8 mouse cellular contexts compared by ENCODE assay signal in the genomic region with DNA sequence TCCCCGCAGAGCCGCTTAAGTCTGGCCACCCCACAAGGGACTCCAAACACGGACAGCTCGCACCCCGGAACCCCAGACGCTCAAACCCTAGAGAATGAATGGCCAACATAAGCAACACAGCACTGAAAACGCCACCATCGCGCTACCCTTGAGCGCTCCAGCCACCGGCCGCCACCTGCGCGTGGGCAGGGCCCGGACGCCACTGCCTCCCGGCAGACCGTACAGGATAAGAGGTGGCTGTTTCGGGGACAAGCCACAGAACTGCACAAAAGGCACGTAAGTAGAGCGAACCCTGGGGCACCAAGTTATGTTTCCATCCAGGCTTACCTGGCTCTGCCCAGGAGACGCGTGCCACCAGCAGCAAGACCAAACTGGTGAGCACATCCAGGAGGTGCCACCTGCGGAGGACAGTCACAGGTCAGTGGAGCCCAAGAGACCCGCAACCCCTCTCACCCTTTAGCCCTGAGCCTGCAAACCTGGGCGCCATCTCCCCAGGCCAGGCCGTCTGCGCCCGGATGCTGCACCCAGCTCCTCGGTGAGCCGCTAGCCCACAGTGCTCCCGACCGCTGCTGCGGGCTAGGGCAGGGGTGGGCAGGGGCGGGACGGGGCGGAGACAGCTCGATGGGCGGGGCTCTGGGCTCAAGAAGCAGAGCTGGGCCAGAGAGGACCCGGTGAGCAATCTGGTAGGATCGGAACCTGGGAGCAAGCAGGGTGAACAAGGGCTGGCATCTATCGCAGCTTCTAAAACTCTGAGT. TPM values are rescaled to one million over a fixed set of nuclear protein-coding genes. Genes with fewer than 3 reads are reported as not detected.
A peak's percentile ranks its signal among the peaks of the same experiment; 100 is the strongest.
DNase-seq lines count a peak whose midpoint lies in the region; ATAC-seq and TF ChIP-seq lines count a peak whose summit lies in the region.

TSS of gene Col18a1 (minus strand) at position 586 of the 755 bp plus-strand sequence.

- ATAC-seq in lung, embryonic 14.5 days (ENCODE audit: insufficient read depth): peak; percentile 79
- peak; percentile 82 for ATAC-seq in common myeloid progenitor, adult 5-6 weeks (replicated peaks; ENCODE audit: low read depth, poor library complexity, severe bottlenecking)
- peak; percentile 84 for ATAC-seq in heart, embryonic 16.5 days (replicated peaks; ENCODE audit: extremely low read depth, insufficient read depth, low FRiP score)

- peak within 1 kb of the TSS; percentile 52 for H3K4me3 ChIP-seq in lung, embryonic 14.5 days (ENCODE audit: low read depth, low read length)
- peak within 1 kb of the TSS; percentile 65 for H3K4me3 ChIP-seq in heart, embryonic 16.5 days (ENCODE audit: low read length)
- H3K4me3 ChIP-seq in midbrain, embryonic 10.5 days: peak within 1 kb of the TSS; percentile 72

- H3K27ac ChIP-seq in lung, embryonic 14.5 days (ENCODE audit: low read depth): peak within 1 kb of the TSS; percentile 85
- H3K27ac ChIP-seq in heart, embryonic 16.5 days (ENCODE audit: low read length): peak within 1 kb of the TSS; percentile 51
- peak within 1 kb of the TSS; percentile 96 for H3K27ac ChIP-seq in midbrain, embryonic 10.5 days (replicated peaks)

- peak; percentile 71 for DNase-seq in lung, embryonic 14.5 days
- DNase-seq in lung, adult 18-20 months: no peak
- DNase-seq in kidney, postnatal 14 days: peak; percentile 79
- peak; percentile 86 for DNase-seq in midbrain, embryonic 10.5 days (ENCODE audit: low spot score)
- DNase-seq in spleen, adult 12 weeks (ENCODE audit: low spot score): no peak
- no peak for DNase-seq in adipocyte (ENCODE audit: low spot score)

- H3K4me2 ChIP-seq in lung, embryonic 14.5 days: peak within 1 kb of the TSS; percentile 68
- H3K4me2 ChIP-seq in heart, embryonic 16.5 days (ENCODE audit: low read depth, low read length): peak within 1 kb of the TSS; percentile 81

- no peaks in the 10 kb centered on the region for H3K9me3 ChIP-seq in lung, embryonic 14.5 days (ENCODE audit: low read depth, low read length)
- no peaks in the 10 kb centered on the region for H3K9me3 ChIP-seq in heart, embryonic 16.5 days (replicated peaks; ENCODE audit: control insufficient read depth, low read length)
- no peaks in the 10 kb centered on the region for H3K9me3 ChIP-seq in midbrain, embryonic 10.5 days (replicated peaks)

- H3K27me3 ChIP-seq in lung, embryonic 14.5 days (ENCODE audit: insufficient read depth, low read length): peaks cover 27% of the 10 kb centered on the region
- 0 out of 2 replicates have a peak, but pooled peaks cover 2% of the 10 kb centered on the region for H3K27me3 ChIP-seq in heart, embryonic 16.5 days (ENCODE audit: control insufficient read depth, insufficient read depth, low read length)
- H3K27me3 ChIP-seq in midbrain, embryonic 10.5 days (ENCODE audit: low read depth, poor library complexity, severe bottlenecking): peaks cover 20% of the 10 kb centered on the region

- H3K36me3 ChIP-seq in lung, embryonic 14.5 days (ENCODE audit: insufficient read depth): no peaks in the 10 kb centered on the region
- no peaks in the 10 kb centered on the region for H3K36me3 ChIP-seq in heart, embryonic 16.5 days (ENCODE audit: control insufficient read depth, insufficient read depth)
- H3K36me3 ChIP-seq in midbrain, embryonic 10.5 days: no peaks in the 10 kb centered on the region

- no peaks in the 10 kb centered on the region; the same call in 1 of the 2 replicates for H3K4me1 ChIP-seq in lung, embryonic 14.5 days (ENCODE audit: insufficient read depth)
- H3K4me1 ChIP-seq in heart, embryonic 16.5 days (ENCODE audit: control insufficient read depth, insufficient read depth, low read length): peaks cover 4% of the 10 kb centered on the region
- peaks cover 64% of the 10 kb centered on the region for H3K4me1 ChIP-seq in midbrain, embryonic 10.5 days

- peak within 1 kb of the TSS; percentile 60 for H3K9ac ChIP-seq in lung, embryonic 14.5 days
- H3K9ac ChIP-seq in heart, embryonic 16.5 days (ENCODE audit: low read length): peak within 1 kb of the TSS; percentile 75

- TF ChIP-seq CTCF in lung, embryonic 14.5 days (IDR thresholded peaks at IDR 0.05; ENCODE audit: low read depth): no peak

- WGBS in lung, embryonic 14.5 days: under 1% methylated on average over 42 of the region's 42 CpGs
- under 1% methylated on average over 42 of the region's 42 CpGs for WGBS in heart, embryonic 16.5 days
- under 1% methylated on average over 42 of the region's 42 CpGs for WGBS in midbrain, embryonic 10.5 days

RNA-seq across cellular contexts. Expression of gene Col18a1, which starts in this region (rescaled TPM):
- 204 and 217 TPM in 2 replicates for polyA plus RNA-seq in lung, embryonic 14.5 days (2014; fragmentation: Nextera tagmentation; extraction: Ambion mirVana)
- 0.23 TPM in 1 of 2 replicates, not detected in the other for total RNA-seq in common myeloid progenitor, adult 5-6 weeks (2017)
- 96.2 and 130 TPM in 2 replicates for polyA plus RNA-seq in heart, embryonic 16.5 days (2015; fragmentation: Nextera tagmentation; extraction: Ambion mirVana)
- 146 and 155 TPM in 2 replicates for polyA plus RNA-seq in midbrain, embryonic 10.5 days (2016; fragmentation: Nextera tagmentation; extraction: Ambion mirVana)

Comparison
In these comparisons a context has a peak if more than half of its experiments do, and no peak if none do; other contexts are left out.
1. DNase-seq: peak in lung, embryonic 14.5 days (single experiment), kidney, postnatal 14 days (single experiment) and midbrain, embryonic 10.5 days (single experiment); none in lung, adult 18-20 months (0 of 2), spleen, adult 12 weeks (single experiment) and adipocyte (single experiment).
2. Peak in ATAC-seq in common myeloid progenitor, adult 5-6 weeks; RNA of the gene not detected or under 1 TPM.
3. Peak in every context shown above with its lines, with median percentiles within 50 percentile points of each other: ATAC-seq, H3K27ac ChIP-seq and H3K4me3 ChIP-seq.